Mouse (Mus musculus) kidney, adult 2 months (tissue): ENCODE results near the gene Osbp. TPM values are rescaled to one million over a fixed set of nuclear protein-coding genes. Genes with fewer than 3 reads are reported as not detected.
A peak's percentile ranks its signal among the peaks of the same experiment; 100 is the strongest.

Experiments used
- DNase-seq: peaks from one replicate; pipeline ENCODE4 v3.0.0; 2021
- H3K27ac ChIP-seq: fragments of 200-500 bp; 2 replicates; pipeline ENCODE4 v1.5.1; 2012; ENCODE audit warnings: low read depth, low read length, control low read depth, inconsistent platforms; ENCODE audit not compliant: insufficient read depth
- H3K27me3 ChIP-seq: fragments of 200-500 bp; replicated peaks from 2 replicates; pipeline ENCODE4 v1.6.1; 2012; ENCODE audit warnings: mild to moderate bottlenecking, moderate library complexity, low read length, inconsistent platforms; ENCODE audit not compliant: control insufficient read depth, insufficient read depth
- H3K36me3 ChIP-seq: fragments of 200-500 bp; 2 replicates; pipeline ENCODE4 v1.6.1; 2012; ENCODE audit warnings: mild to moderate bottlenecking, moderate library complexity, low read length, inconsistent platforms; ENCODE audit not compliant: control insufficient read depth, insufficient read depth
- H3K4me1 ChIP-seq: fragments of 200-500 bp; 2 replicates; pipeline ENCODE4 v1.6.1; 2011; ENCODE audit warnings: low read length; ENCODE audit not compliant: control insufficient read depth, insufficient read depth
- H3K4me3 ChIP-seq: fragments of 200-500 bp; 2 replicates; pipeline ENCODE4 v1.5.1; 2011; ENCODE audit warnings: mild to moderate bottlenecking, low read depth, low read length, control low read depth; ENCODE audit not compliant: insufficient read depth
- CTCF ChIP-seq: fragments of 200-500 bp; conservative IDR thresholded peaks from 2 replicates; pipeline ENCODE4 v1.5.1; 2011; ENCODE audit warnings: low read depth, mild to moderate bottlenecking, control low read depth, low read length, moderate library complexity, mixed read lengths; ENCODE audit not compliant: insufficient read depth, insufficient read length
- POLR2A ChIP-seq: fragments of 200-500 bp; IDR thresholded peaks from one replicate; pipeline ENCODE4 v1.6.1; 2011; ENCODE audit warnings: low read depth, low read length, control low read depth
- WGBS: fragments of 180-500 bp; shearing (Covaris S2); methylation state at CpG from one replicate; pipeline ENCODE4 v1.1.7; 2018; 5-methylcytosine and 5-hydroxymethylcytosine counted together
- polyA plus RNA-seq: library from polyadenylated mRNA; depleted of rRNA; stranded (reverse); fragments of >200 nt; gene quantifications from 2 replicates; pipeline ENCODE4 v1.2.3, GENCODE M21; 2012

Gene Osbp
- polyA plus RNA-seq, 1 experiment: 24.8 TPM

GRCm38 (mm10) chr19:11987841-11988240 lies 22.1 kb downstream of the Osbp start:
- TF ChIP-seq POLR2A: no peak
- TF ChIP-seq CTCF: no peak

DNA sequence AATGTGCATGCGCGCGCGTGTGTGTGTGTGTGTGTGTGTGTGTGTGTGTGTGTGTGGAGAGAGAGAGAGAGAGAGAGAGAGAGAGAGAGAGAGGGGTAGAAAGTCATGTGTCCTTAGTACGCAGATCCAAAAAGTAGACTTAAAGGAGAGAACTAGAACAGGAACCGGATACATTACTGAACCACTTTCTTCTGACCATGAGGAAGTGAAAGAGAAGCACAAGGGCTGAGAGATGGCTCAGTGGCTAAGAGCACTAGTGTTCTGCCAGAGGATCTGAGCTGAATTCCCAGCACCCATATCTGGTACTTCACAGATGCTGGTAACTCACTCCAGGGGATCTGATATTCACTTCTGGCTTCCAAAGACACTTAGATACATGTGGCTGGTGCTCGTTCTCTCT lies 23.6 kb downstream of the Osbp start:
- H3K36me3 ChIP-seq: peaks cover 8% of the 10 kb centered on the region

More at GRCm38 (mm10) chr19:11987841-11988240, 22.1 kb downstream of the Osbp start:
- 88% methylated on average over 3 of the region's 3 CpGs for WGBS
- Histone ChIP-seq H3K27me3 (no peaks in the 10 kb centered on the region), H3K4me1 (no peaks in the 10 kb centered on the region), H3K36me3 (peaks cover 8% of the 10 kb centered on the region), H3K27ac (no peak overlapping the region), H3K4me3 (no peak overlapping the region)
- no peak for DNase-seq

DNA sequence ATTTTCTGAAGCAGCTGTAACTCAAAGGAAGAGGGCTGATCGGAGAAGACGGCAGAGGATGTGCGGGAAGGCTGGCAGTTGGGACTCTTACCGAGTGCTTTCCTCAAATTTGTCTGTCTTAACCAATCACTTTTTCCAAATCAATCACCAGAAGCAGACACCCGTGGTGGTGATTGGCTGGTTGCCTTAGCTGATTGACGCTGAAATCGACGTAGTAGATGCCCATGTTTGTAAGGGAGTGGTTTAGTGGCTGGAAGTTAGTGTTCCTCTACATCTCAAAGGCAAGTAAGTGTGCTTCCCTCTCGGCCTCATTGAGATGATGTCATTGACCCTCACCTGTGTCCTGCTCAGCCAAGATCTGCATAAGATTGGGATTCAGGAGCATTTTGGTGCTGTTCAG lies 26.3 kb downstream of the Osbp start:
- TF ChIP-seq POLR2A: no peak
- TF ChIP-seq CTCF: no peak
- no peak for DNase-seq
- Histone ChIP-seq H3K36me3 (peaks cover 5% of the 10 kb centered on the region), H3K27ac (no peak overlapping the region), H3K4me1 (peaks cover 6% of the 10 kb centered on the region), H3K27me3 (no peaks in the 10 kb centered on the region), H3K4me3 (no peak overlapping the region)
- WGBS: 93% methylated on average over 9 of the region's 9 CpGs

More for the DNA sequence above, 23.6 kb downstream of the Osbp start:
- WGBS: 94% methylated on average over 7 of the region's 7 CpGs
- Histone ChIP-seq H3K4me1 (0 out of 2 replicates have a peak, but pooled peaks cover 3% of the 10 kb centered on the region), H3K27me3 (no peaks in the 10 kb centered on the region), H3K4me3 (no peak overlapping the region), H3K27ac (no peak overlapping the region)
- DNase-seq: no peak
- TF ChIP-seq CTCF (no peak), POLR2A (no peak)

GRCm38 (mm10) chr19:11992441-11993029 lies 26.8 kb downstream of the Osbp start:
- Histone ChIP-seq H3K4me3 (no peak overlapping the region), H3K4me1 (peaks cover 6% of the 10 kb centered on the region), H3K27me3 (no peaks in the 10 kb centered on the region), H3K27ac (no peak overlapping the region), H3K36me3 (peaks cover 5% of the 10 kb centered on the region)
- DNase-seq: no peak
- TF ChIP-seq POLR2A (no peak), CTCF (no peak)
- WGBS: 81% methylated on average over 10 of the region's 10 CpGs

- WGBS: 62% methylated on average over 6 of the region's 6 CpGs
- peak; percentile 38 for DNase-seq
- no peak for TF ChIP-seq POLR2A
- no peak for TF ChIP-seq CTCF
Measured at GRCm38 (mm10) chr19:11994703-11995431, 29.1 kb downstream of the Osbp start.

GRCm38 (mm10) chr19:11995722-11996448 lies 30.1 kb downstream of the Osbp start:
- peaks cover 6% of the 10 kb centered on the region for H3K4me1 ChIP-seq
- no peak overlapping the region for H3K4me3 ChIP-seq
- 48% methylated on average over 2 of the region's 2 CpGs for WGBS
- TF ChIP-seq CTCF: no peak
- no peak for TF ChIP-seq POLR2A
- no peak overlapping the region for H3K27ac ChIP-seq
- H3K36me3 ChIP-seq: peaks cover 3% of the 10 kb centered on the region
- H3K27me3 ChIP-seq: no peaks in the 10 kb centered on the region
- no peak for DNase-seq

More at GRCm38 (mm10) chr19:11994703-11995431, 29.1 kb downstream of the Osbp start:
- Histone ChIP-seq H3K27me3 (no peaks in the 10 kb centered on the region), H3K27ac (peak overlapping the region; percentile 67; the same call in 1 of the 2 replicates), H3K4me3 (no peak overlapping the region), H3K36me3 (peaks cover 5% of the 10 kb centered on the region), H3K4me1 (peaks cover 6% of the 10 kb centered on the region)

DNA sequence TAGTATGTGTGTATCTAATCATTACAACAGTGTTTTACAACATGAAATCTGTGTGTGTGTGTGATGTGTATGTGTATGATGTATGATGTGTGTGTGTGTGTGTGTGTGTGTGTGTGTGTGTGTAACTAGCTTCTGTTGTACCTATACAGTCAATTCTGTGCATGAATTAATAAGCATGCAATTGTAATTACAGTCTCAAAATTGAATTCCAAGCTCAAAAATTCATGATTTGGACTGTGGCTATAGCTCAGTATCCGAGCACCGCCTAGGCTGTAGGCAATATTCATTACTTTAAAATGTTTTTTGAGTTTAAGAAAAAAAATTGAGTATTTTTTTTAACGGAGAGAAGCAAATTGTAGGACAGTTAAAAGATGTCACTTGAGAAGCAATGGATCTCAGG lies 35.9 kb downstream of the Osbp start:
- no peak for DNase-seq
- H3K4me1 ChIP-seq: peaks cover 4% of the 10 kb centered on the region; the same call in 1 of the 2 replicates
- H3K27me3 ChIP-seq: no peaks in the 10 kb centered on the region
- 53% methylated on average over 3 of the region's 3 CpGs for WGBS
- H3K27ac ChIP-seq: no peak overlapping the region
- TF ChIP-seq CTCF (no peak), POLR2A (no peak)
- no peaks in the 10 kb centered on the region for H3K36me3 ChIP-seq
- H3K4me3 ChIP-seq: no peak overlapping the region
